Mouse (Mus musculus) limb, embryonic 15.5 days (tissue): ENCODE results near the gene Tmem63b. TPM values are rescaled to one million over a fixed set of nuclear protein-coding genes. Genes with fewer than 3 reads are reported as not detected.

Experiments used
- ATAC-seq: fragments of 200-750 bp; cut with Nextera tagmentation; 2 replicates; pipeline ENCODE4 v1.8.0; 2017; ENCODE audit warnings: low read depth, moderate TSS enrichment; ENCODE audit not compliant: insufficient number of reproducible peaks, low FRiP score, low TSS enrichment
- H3K27ac ChIP-seq: fragments of 300-500 bp; sonication (generic); 2 replicates; pipeline ENCODE4 v1.5.1; 2015; ENCODE audit warnings: moderate library complexity, mild to moderate bottlenecking, inconsistent platforms
- H3K27me3 ChIP-seq: fragments of 300-500 bp; sonication (generic); 2 replicates; pipeline ENCODE4 v1.6.1; 2015; ENCODE audit warnings: inconsistent platforms
- H3K36me3 ChIP-seq: fragments of 300-500 bp; sonication (generic); 2 replicates; pipeline ENCODE4 v1.6.1; 2015; ENCODE audit warnings: inconsistent platforms
- H3K4me1 ChIP-seq: fragments of 300-500 bp; sonication (generic); 2 replicates; pipeline ENCODE4 v1.6.1; 2015; ENCODE audit warnings: inconsistent platforms
- H3K4me2 ChIP-seq: fragments of 300-500 bp; sonication (generic); 2 replicates; pipeline ENCODE4 v1.6.1; 2015; ENCODE audit warnings: mild to moderate bottlenecking, inconsistent platforms
- H3K4me3 ChIP-seq: fragments of 300-500 bp; sonication (generic); 2 replicates; pipeline ENCODE4 v1.5.1; 2015; ENCODE audit warnings: mild to moderate bottlenecking, inconsistent platforms
- H3K9ac ChIP-seq: fragments of 300-500 bp; sonication (generic); 2 replicates; pipeline ENCODE4 v1.6.1; 2015; ENCODE audit warnings: inconsistent platforms
- H3K9me3 ChIP-seq: fragments of 300-500 bp; sonication (generic); 2 replicates; pipeline ENCODE4 v1.6.1; 2016; ENCODE audit warnings: inconsistent platforms
- WGBS: fragments of 180-500 bp; shearing (Covaris S2); methylation state at CpG from one replicate; pipeline ENCODE4 v1.1.7; 2015; 5-methylcytosine and 5-hydroxymethylcytosine counted together
- polyA plus RNA-seq: library from polyadenylated mRNA; unstranded; fragments of >200 nt; fragmentation: Nextera tagmentation; extraction: Ambion mirVana; gene quantifications from 2 replicates; pipeline ENCODE4 v1.2.1, GENCODE M21; 2015

Gene Tmem63b
- polyA plus RNA-seq, 1 experiment from 2014 or later, result 38.1 TPM

- Histone ChIP-seq H3K36me3 (no peaks in the 10 kb centered on the region), H3K4me3 (peak within 1 kb of the TSS; percentile 70), H3K27ac (peak within 1 kb of the TSS; percentile 88), H3K27me3 (no peaks in the 10 kb centered on the region), H3K9ac (peak within 1 kb of the TSS; percentile 88), H3K4me2 (peak within 1 kb of the TSS; percentile 83), H3K4me1 (peaks cover 35% of the 10 kb centered on the region), H3K9me3 (no peaks in the 10 kb centered on the region)
- peak; percentile 86 for ATAC-seq
- under 1% methylated on average over 37 of the region's 50 CpGs for WGBS
Measured at GRCm38 (mm10) chr17:45686093-45686619, 549 bp downstream of the Tmem63b start, which contains the start of gene Mrpl14. Gene Mrpl14, plus strand, starts transcription at chr17:45686322.

- H3K4me1 ChIP-seq, result peaks cover 43% of the 10 kb centered on the region
- peak overlapping the region; percentile 81 for H3K9ac ChIP-seq
- peak overlapping the region; percentile 88 for H3K27ac ChIP-seq
- under 1% methylated on average over 56 of the region's 58 CpGs for WGBS
- peak; percentile 42 for ATAC-seq
- H3K9me3 ChIP-seq, result no peaks in the 10 kb centered on the region
- no peaks in the 10 kb centered on the region for H3K36me3 ChIP-seq
- no peaks in the 10 kb centered on the region for H3K27me3 ChIP-seq
- peak overlapping the region; percentile 70 for H3K4me3 ChIP-seq
- peak overlapping the region; percentile 83 for H3K4me2 ChIP-seq
Measured at GRCm38 (mm10) chr17:45685171-45686092, 1.3 kb downstream of the Tmem63b start.

- WGBS, result 24% methylated on average over 14 of the region's 14 CpGs
Measured at GRCm38 (mm10) chr17:45684667-45685131, 2.0 kb downstream of the Tmem63b start.

GRCm38 (mm10) chr17:45682843-45683242, 3.9 kb downstream of the Tmem63b start:
- Histone ChIP-seq H3K9me3 (no peaks in the 10 kb centered on the region), H3K4me3 (no peak overlapping the region), H3K4me1 (peaks cover 44% of the 10 kb centered on the region), H3K27me3 (no peaks in the 10 kb centered on the region), H3K27ac (no peak overlapping the region), H3K9ac (no peak overlapping the region), H3K4me2 (no peak overlapping the region), H3K36me3 (peaks cover 7% of the 10 kb centered on the region; the same call in 1 of the 2 replicates)
- WGBS, result 90% methylated on average over 4 of the region's 4 CpGs
- ATAC-seq, result no peak

More at GRCm38 (mm10) chr17:45684667-45685131, 2.0 kb downstream of the Tmem63b start:
- no peaks in the 10 kb centered on the region for H3K27me3 ChIP-seq
- H3K4me2 ChIP-seq, result peak overlapping the region; percentile 83
- no peaks in the 10 kb centered on the region for H3K9me3 ChIP-seq
- no peaks in the 10 kb centered on the region for H3K36me3 ChIP-seq
- H3K4me1 ChIP-seq, result peaks cover 44% of the 10 kb centered on the region
- H3K4me3 ChIP-seq, result peak overlapping the region; percentile 70
- ATAC-seq, result no peak; the same call in 1 of the 2 replicates
- H3K27ac ChIP-seq, result peak overlapping the region; percentile 88
- peak overlapping the region; percentile 81 for H3K9ac ChIP-seq

- Histone ChIP-seq H3K27ac (no peak overlapping the region), H3K4me2 (no peak overlapping the region), H3K4me1 (peaks cover 32% of the 10 kb centered on the region), H3K27me3 (no peaks in the 10 kb centered on the region), H3K9ac (no peak overlapping the region), H3K36me3 (peaks cover 17% of the 10 kb centered on the region), H3K4me3 (no peak overlapping the region), H3K9me3 (no peaks in the 10 kb centered on the region)
- no peak for ATAC-seq
- WGBS, result 97% methylated on average over 1 of the region's 1 CpGs
Measured at GRCm38 (mm10) chr17:45681588-45681987, 5.1 kb downstream of the Tmem63b start.

- peaks cover 28% of the 10 kb centered on the region for H3K36me3 ChIP-seq
- H3K27ac ChIP-seq, result peak overlapping the region; percentile 54
- no peaks in the 10 kb centered on the region for H3K9me3 ChIP-seq
- peak overlapping the region; percentile 35; the same call in 1 of the 2 replicates for H3K9ac ChIP-seq
- H3K4me1 ChIP-seq, result peaks cover 32% of the 10 kb centered on the region
- H3K4me3 ChIP-seq, result no peak overlapping the region
- peak overlapping the region; percentile 23; the same call in 1 of the 2 replicates for H3K4me2 ChIP-seq
- ATAC-seq, result 0 out of 2 replicates have a peak, but pooled peaks have one; percentile 49
- no peaks in the 10 kb centered on the region for H3K27me3 ChIP-seq
- 49% methylated on average over 8 of the region's 8 CpGs for WGBS
Measured at GRCm38 (mm10) chr17:45680391-45680980, 6.2 kb downstream of the Tmem63b start.

- no peaks in the 10 kb centered on the region for H3K9me3 ChIP-seq
- H3K4me3 ChIP-seq, result no peak overlapping the region
- no peaks in the 10 kb centered on the region for H3K27me3 ChIP-seq
- no peak for ATAC-seq
- no peak overlapping the region for H3K9ac ChIP-seq
- H3K4me2 ChIP-seq, result no peak overlapping the region
- H3K36me3 ChIP-seq, result peaks cover 48% of the 10 kb centered on the region
- no peak overlapping the region for H3K27ac ChIP-seq
- WGBS, result 37% methylated on average over 7 of the region's 7 CpGs
- peaks cover 14% of the 10 kb centered on the region for H3K4me1 ChIP-seq
Measured at GRCm38 (mm10) chr17:45678106-45678505, 8.6 kb downstream of the Tmem63b start.

GRCm38 (mm10) chr17:45672598-45672997, 14.1 kb downstream of the Tmem63b start:
- H3K9ac ChIP-seq, result no peak overlapping the region
- ATAC-seq, result no peak
- H3K4me3 ChIP-seq, result no peak overlapping the region
- H3K27me3 ChIP-seq, result no peaks in the 10 kb centered on the region
- H3K27ac ChIP-seq, result no peak overlapping the region
- 93% methylated on average over 2 of the region's 2 CpGs for WGBS
- H3K36me3 ChIP-seq, result peaks cover 84% of the 10 kb centered on the region
- H3K4me1 ChIP-seq, result no peaks in the 10 kb centered on the region
- no peaks in the 10 kb centered on the region for H3K9me3 ChIP-seq
- H3K4me2 ChIP-seq, result no peak overlapping the region

- ATAC-seq, result no peak
- no peaks in the 10 kb centered on the region for H3K4me1 ChIP-seq
- H3K4me2 ChIP-seq, result no peak overlapping the region
- 96% methylated on average over 1 of the region's 1 CpGs for WGBS
- H3K9me3 ChIP-seq, result no peaks in the 10 kb centered on the region
- no peak overlapping the region for H3K27ac ChIP-seq
- no peak overlapping the region for H3K9ac ChIP-seq
- H3K27me3 ChIP-seq, result no peaks in the 10 kb centered on the region
- H3K36me3 ChIP-seq, result peaks cover 86% of the 10 kb centered on the region
- H3K4me3 ChIP-seq, result no peak overlapping the region
Measured at GRCm38 (mm10) chr17:45671821-45672220, 14.9 kb downstream of the Tmem63b start.

GRCm38 (mm10) chr17:45667986-45668385, 18.7 kb downstream of the Tmem63b start:
- Histone ChIP-seq H3K4me3 (no peak overlapping the region), H3K27ac (no peak overlapping the region), H3K4me1 (0 out of 2 replicates have a peak, but pooled peaks cover 3% of the 10 kb centered on the region), H3K36me3 (peaks cover 86% of the 10 kb centered on the region), H3K9me3 (no peaks in the 10 kb centered on the region), H3K27me3 (no peaks in the 10 kb centered on the region), H3K9ac (no peak overlapping the region), H3K4me2 (no peak overlapping the region)
- WGBS, result 87% methylated on average over 10 of the region's 10 CpGs
- no peak for ATAC-seq

GRCm38 (mm10) chr17:45667481-45667880, 19.2 kb downstream of the Tmem63b start:
- no peak overlapping the region for H3K27ac ChIP-seq
- H3K36me3 ChIP-seq, result peaks cover 86% of the 10 kb centered on the region
- no peaks in the 10 kb centered on the region for H3K27me3 ChIP-seq
- WGBS, result 76% methylated on average over 10 of the region's 10 CpGs
- no peaks in the 10 kb centered on the region for H3K9me3 ChIP-seq
- H3K9ac ChIP-seq, result no peak overlapping the region
- 0 out of 2 replicates have a peak, but pooled peaks cover 3% of the 10 kb centered on the region for H3K4me1 ChIP-seq
- H3K4me2 ChIP-seq, result no peak overlapping the region
- no peak for ATAC-seq
- H3K4me3 ChIP-seq, result no peak overlapping the region
